Mouse (Mus musculus) lung, adult 2 months (tissue): ENCODE measurements at regions not wholly inside any gene's neighbourhood (a gene's known extent, or its start where the extent isn't known, plus 50 kb on each side); places are given as distances from the start of the nearest gene placed in this dataset.

Experiments
- CTCF ChIP-seq: fragments of 200-500 bp; IDR thresholded peaks from 2 replicates; pipeline ENCODE4 v1.5.1; 2011; ENCODE audit warnings: mild to moderate bottlenecking, low read length, control low read depth; ENCODE audit not compliant: insufficient read depth
- POLR2A ChIP-seq: fragments of 200-500 bp; IDR thresholded peaks from 2 replicates; pipeline ENCODE4 v1.6.1; 2011; ENCODE audit warnings: low read depth, mild to moderate bottlenecking, control low read depth, low read length, borderline replicate concordance; ENCODE audit errors: extremely low read depth

DNA sequence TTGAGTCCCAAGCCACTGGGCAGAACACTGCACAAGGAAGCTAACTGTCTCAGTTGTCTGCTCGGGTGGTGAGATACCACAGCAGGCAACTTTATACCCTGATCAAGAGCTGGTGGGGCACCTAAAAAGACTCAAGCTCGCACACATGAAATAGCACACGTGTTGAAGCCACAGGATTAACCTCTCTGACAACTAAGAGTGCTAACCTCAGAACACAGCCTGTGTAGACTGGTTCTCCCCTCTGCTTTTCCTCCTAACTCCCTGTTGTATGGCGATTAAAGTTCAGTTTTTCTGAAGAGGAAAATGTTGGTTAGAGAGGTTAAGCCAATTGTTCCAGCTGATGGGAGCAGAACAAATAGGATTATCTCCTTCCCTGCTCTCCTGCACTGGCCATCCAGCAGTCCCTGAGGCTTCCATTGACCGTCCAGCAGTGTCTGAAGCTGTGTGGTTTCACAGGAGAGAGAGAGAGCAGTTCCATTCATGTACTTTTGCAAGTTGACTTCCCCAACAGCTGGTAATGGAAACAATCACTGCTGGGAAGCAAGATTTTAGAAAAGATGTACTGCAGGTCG, 239.6 kb upstream of the Kif2a start:
- TF ChIP-seq CTCF (no peak), POLR2A (no peak)
